In genomic region chr15:100228535-100229336, GRCm38 (mm10) we compare ENCODE assay signal across 8 mouse cellular contexts. TPM values are rescaled to one million over a fixed set of nuclear protein-coding genes. Genes with fewer than 3 reads are reported as not detected.
A peak's percentile ranks its signal among the peaks of the same experiment; 100 is the strongest.
DNase-seq lines count a peak whose midpoint lies in the region; ATAC-seq lines count a peak whose summit lies in the region.

No protein-coding gene starts in this region.

- DNase-seq in kidney, adult 9 months: peak; percentile 38
- no peak for DNase-seq in kidney, postnatal 10 days
- peak; percentile 36 for DNase-seq in MEL-GATA-1-ER (ENCODE audit: extremely low read depth, low read depth)
- no peak for DNase-seq in right cerebral cortex, postnatal 25 days
- DNase-seq in frontal cortex, postnatal 10 days (ENCODE audit: low spot score in 2 of 2): no peak
- DNase-seq in frontal cortex, adult 2 months (ENCODE audit: extremely low spot score in 1 of 2, low spot score in 1 of 2): no peak

- H3K9me3 ChIP-seq in heart, embryonic 15.5 days (replicated peaks): peaks cover 4% of the 10 kb centered on the region
- no peaks in the 10 kb centered on the region for H3K9me3 ChIP-seq in liver, embryonic 16.5 days (replicated peaks; ENCODE audit: control insufficient read depth, low read length)

- H3K9ac ChIP-seq in heart, embryonic 15.5 days: peak overlapping the region; percentile 100
- H3K9ac ChIP-seq in liver, embryonic 16.5 days (ENCODE audit: low read depth, low read length): peak overlapping the region; percentile 95

- H3K4me3 ChIP-seq in heart, embryonic 15.5 days: peak overlapping the region; percentile 90
- H3K4me3 ChIP-seq in liver, embryonic 16.5 days (ENCODE audit: low read depth, low read length): peak overlapping the region; percentile 87

- H3K27me3 ChIP-seq in heart, embryonic 15.5 days: no peaks in the 10 kb centered on the region
- H3K27me3 ChIP-seq in liver, embryonic 16.5 days (ENCODE audit: control insufficient read depth, insufficient read depth, low read depth, low read length): no peaks in the 10 kb centered on the region

- 8% methylated on average over 16 of the region's 16 CpGs for WGBS in heart, embryonic 15.5 days
- WGBS in liver, embryonic 16.5 days (ENCODE audit: insufficient replicate concordance): 3% methylated on average over 16 of the region's 16 CpGs

- peaks cover 31% of the 10 kb centered on the region for H3K4me1 ChIP-seq in heart, embryonic 15.5 days (replicated peaks)
- peaks cover 45% of the 10 kb centered on the region for H3K4me1 ChIP-seq in liver, embryonic 16.5 days (ENCODE audit: control insufficient read depth, low read depth, low read length)

- H3K27ac ChIP-seq in heart, embryonic 15.5 days: peak overlapping the region; percentile 100
- peak overlapping the region; percentile 97 for H3K27ac ChIP-seq in liver, embryonic 16.5 days (ENCODE audit: low read length)

- ATAC-seq in heart, embryonic 15.5 days (replicated peaks; ENCODE audit: insufficient number of reproducible peaks, insufficient read depth, low FRiP score, low read depth): no peak
- no peak for ATAC-seq in liver, embryonic 16.5 days (ENCODE audit: low read depth)

- H3K4me2 ChIP-seq in heart, embryonic 15.5 days: peak overlapping the region; percentile 68
- peak overlapping the region; percentile 79 for H3K4me2 ChIP-seq in liver, embryonic 16.5 days (ENCODE audit: low read depth, low read length)

- peaks cover 5% of the 10 kb centered on the region; the same call in 1 of the 2 replicates for H3K36me3 ChIP-seq in heart, embryonic 15.5 days
- peaks cover 11% of the 10 kb centered on the region for H3K36me3 ChIP-seq in liver, embryonic 16.5 days (ENCODE audit: control insufficient read depth, insufficient read depth)

RNA-seq across cellular contexts. Expression of gene Atf1, which starts 1.1 kb away (rescaled TPM):
- polyA plus RNA-seq in heart, embryonic 15.5 days (2015; fragmentation: Nextera tagmentation; extraction: Ambion mirVana): 37.9 and 39.2 TPM in 2 replicates
- polyA plus RNA-seq in liver, embryonic 16.5 days (2015; fragmentation: Nextera tagmentation; extraction: Ambion mirVana): 28.6 and 31.4 TPM in 2 replicates
- 16.2 and 17.8 TPM in 2 replicates for polyA plus RNA-seq in frontal cortex, adult 2 months (2012; rRNA removed)

RNA-seq across cellular contexts. Expression of gene Tmprss12, which starts 51.9 kb away (rescaled TPM):
- polyA plus RNA-seq in heart, embryonic 15.5 days (2015; fragmentation: Nextera tagmentation; extraction: Ambion mirVana): not detected in 2 replicates
- not detected in 2 replicates for polyA plus RNA-seq in liver, embryonic 16.5 days (2015; fragmentation: Nextera tagmentation; extraction: Ambion mirVana)
- not detected in 2 replicates for polyA plus RNA-seq in frontal cortex, adult 2 months (2012; rRNA removed)

Comparison
In these comparisons a context has a peak if more than half of its experiments do, and no peak if none do; other contexts are left out.
1. DNase-seq: peak in kidney, adult 9 months (single experiment) and MEL-GATA-1-ER (single experiment); none in kidney, postnatal 10 days (single experiment), right cerebral cortex, postnatal 25 days (single experiment), frontal cortex, postnatal 10 days (0 of 2) and frontal cortex, adult 2 months (0 of 2).